In genomic region chr1:165193426-165193825, GRCm38 (mm10) we compare ENCODE assay signal across 9 mouse cellular contexts. TPM values are rescaled to one million over a fixed set of nuclear protein-coding genes. Genes with fewer than 3 reads are reported as not detected.
DNase-seq lines count a peak whose midpoint lies in the region; ATAC-seq and TF ChIP-seq lines count a peak whose summit lies in the region.
"Had no signal": no experiment of that assay in that cellular context is flagged by ENCODE, and none has a peak within 500 bp of the region (broad histone marks: within the 10 kb centered on the region; RNA-seq: fewer than 3 reads in every experiment).

No protein-coding gene starts in this region.

- peak overlapping the region; percentile 67 for H3K4me3 ChIP-seq in lung, embryonic 14.5 days (ENCODE audit: low read depth, low read length)
- H3K4me3 ChIP-seq in embryonic facial prominence, embryonic 13.5 days, result peak overlapping the region; percentile 66
- H3K4me3 ChIP-seq in limb, embryonic 11.5 days (ENCODE audit: low read depth, low read length), result peak overlapping the region; percentile 75
- peak overlapping the region; percentile 55 for H3K4me3 ChIP-seq in olfactory bulb, adult 2 months (ENCODE audit: insufficient read depth, low read depth, low read length)

- WGBS in lung, embryonic 14.5 days, result 6% methylated on average over 7 of the region's 7 CpGs
- 9% methylated on average over 7 of the region's 7 CpGs for WGBS in embryonic facial prominence, embryonic 13.5 days
- 17% methylated on average over 7 of the region's 7 CpGs for WGBS in limb, embryonic 11.5 days
- 54% methylated on average over 7 of the region's 7 CpGs for WGBS in olfactory bulb, adult 2 months

- peak overlapping the region; percentile 80 for H3K27ac ChIP-seq in lung, embryonic 14.5 days (ENCODE audit: low read depth)
- H3K27ac ChIP-seq in embryonic facial prominence, embryonic 13.5 days, result peak overlapping the region; percentile 69
- H3K27ac ChIP-seq in limb, embryonic 11.5 days (replicated peaks; ENCODE audit: low read depth, low read length), result 0 out of 2 replicates have a peak overlapping the region, but pooled peaks have one; percentile 4
- H3K27ac ChIP-seq in olfactory bulb, adult 2 months (ENCODE audit: insufficient read depth, low read depth, low read length), result 0 out of 2 replicates have a peak overlapping the region, but pooled peaks have one; percentile 8

- TF ChIP-seq CTCF in lung, embryonic 14.5 days (IDR thresholded peaks at IDR 0.05; ENCODE audit: low read depth), result no peak
- TF ChIP-seq CTCF in olfactory bulb, adult 2 months (IDR thresholded peaks at IDR 0.05; ENCODE audit: insufficient read depth, low read depth, low read length), result no peak

- peak overlapping the region; percentile 71 for H3K9ac ChIP-seq in lung, embryonic 14.5 days
- peak overlapping the region; percentile 80 for H3K9ac ChIP-seq in embryonic facial prominence, embryonic 13.5 days
- H3K9ac ChIP-seq in limb, embryonic 11.5 days (ENCODE audit: low read length), result peak overlapping the region; percentile 69

- no peak for DNase-seq in lung, embryonic 14.5 days
- DNase-seq in lung, postnatal 36 days, result no peak
- peak; percentile 25 for DNase-seq in limb, embryonic 11.5 days (ENCODE audit: low spot score)
- DNase-seq in right cerebral cortex, postnatal 36 days (ENCODE audit: low spot score in 2 of 2), result no peak
- no peak for DNase-seq in embryo, embryonic 9.5 days (ENCODE audit: extremely low spot score)
- no peak for DNase-seq in left cerebral cortex, adult 18-20 months (ENCODE audit: low spot score in 2 of 2)

- no peak for TF ChIP-seq POLR2A in olfactory bulb, adult 2 months (IDR thresholded peaks at IDR 0.05; ENCODE audit: insufficient read depth, low read depth, low read length)

- H3K27me3 ChIP-seq in lung, embryonic 14.5 days (ENCODE audit: insufficient read depth, low read length), result no peaks in the 10 kb centered on the region
- H3K27me3 ChIP-seq in embryonic facial prominence, embryonic 13.5 days, result no peaks in the 10 kb centered on the region
- H3K27me3 ChIP-seq in limb, embryonic 11.5 days (ENCODE audit: control insufficient read depth, insufficient read depth, low read length), result no peaks in the 10 kb centered on the region

- H3K4me2 ChIP-seq in lung, embryonic 14.5 days, result peak overlapping the region; percentile 90
- peak overlapping the region; percentile 88 for H3K4me2 ChIP-seq in embryonic facial prominence, embryonic 13.5 days
- H3K4me2 ChIP-seq in limb, embryonic 11.5 days (ENCODE audit: low read depth, severe bottlenecking), result peak overlapping the region; percentile 86

- peaks cover 10% of the 10 kb centered on the region for H3K4me1 ChIP-seq in lung, embryonic 14.5 days (ENCODE audit: insufficient read depth)
- peaks cover 17% of the 10 kb centered on the region for H3K4me1 ChIP-seq in embryonic facial prominence, embryonic 13.5 days
- H3K4me1 ChIP-seq in limb, embryonic 11.5 days (ENCODE audit: control insufficient read depth, insufficient read depth, low read length), result 0 out of 2 replicates have a peak, but pooled peaks cover 3% of the 10 kb centered on the region
- H3K4me1 ChIP-seq in olfactory bulb, adult 2 months (ENCODE audit: control insufficient read depth, insufficient read depth, low read length), result peaks cover 20% of the 10 kb centered on the region

- no peaks in the 10 kb centered on the region for H3K9me3 ChIP-seq in lung, embryonic 14.5 days (ENCODE audit: low read depth, low read length)
- H3K9me3 ChIP-seq in embryonic facial prominence, embryonic 13.5 days, result no peaks in the 10 kb centered on the region
- no peaks in the 10 kb centered on the region for H3K9me3 ChIP-seq in limb, embryonic 11.5 days (ENCODE audit: control insufficient read depth, low read length)

- no peak for ATAC-seq in lung, embryonic 14.5 days (ENCODE audit: insufficient read depth)
- no peak for ATAC-seq in embryonic facial prominence, embryonic 13.5 days (ENCODE audit: insufficient number of reproducible peaks, insufficient read depth, low FRiP score, low TSS enrichment, low read depth)
- no peak for ATAC-seq in limb, embryonic 11.5 days (ENCODE audit: insufficient number of reproducible peaks, low FRiP score, low TSS enrichment, low read depth)

- no peaks in the 10 kb centered on the region for H3K36me3 ChIP-seq in lung, embryonic 14.5 days (ENCODE audit: insufficient read depth)
- H3K36me3 ChIP-seq in embryonic facial prominence, embryonic 13.5 days, result no peaks in the 10 kb centered on the region
- no peaks in the 10 kb centered on the region for H3K36me3 ChIP-seq in limb, embryonic 11.5 days (ENCODE audit: control insufficient read depth, insufficient read depth, low read length)

RNA-seq across cellular contexts. Expression of gene Sft2d2, which starts 0.8 kb away (rescaled TPM):
- 19.3 and 20.1 TPM in 2 replicates for polyA plus RNA-seq in lung, embryonic 14.5 days (2014; fragmentation: Nextera tagmentation; extraction: Ambion mirVana)
- polyA plus RNA-seq in embryonic facial prominence, embryonic 13.5 days (2015; fragmentation: Nextera tagmentation; extraction: Ambion mirVana), result 11.3 and 15.9 TPM in 2 replicates
- polyA plus RNA-seq in limb, embryonic 11.5 days (2014; fragmentation: Nextera tagmentation; extraction: Ambion mirVana), result 17.1 and 17.4 TPM in 2 replicates
- polyA plus RNA-seq in olfactory bulb, adult 2 months (2012; ENCODE audit: insufficient read depth, insufficient read length, low replicate concordance, missing spikeins), result not detected in 2 replicates
- total RNA-seq in left cerebral cortex, adult 18-20 months (2021), result 10 to 100 TPM; 16.4 to 17.1 TPM

RNA-seq across cellular contexts. Expression of gene Tbx19, which starts 32.9 kb away (rescaled TPM):
- polyA plus RNA-seq in lung, embryonic 14.5 days (2014; fragmentation: Nextera tagmentation; extraction: Ambion mirVana), result not detected in 2 replicates
- polyA plus RNA-seq in embryonic facial prominence, embryonic 13.5 days (2015; fragmentation: Nextera tagmentation; extraction: Ambion mirVana), result not detected in 2 replicates
- polyA plus RNA-seq in limb, embryonic 11.5 days (2014; fragmentation: Nextera tagmentation; extraction: Ambion mirVana), result 0.05 TPM in 1 of 2 replicates, not detected in the other
- polyA plus RNA-seq in olfactory bulb, adult 2 months (2012; ENCODE audit: insufficient read depth, insufficient read length, low replicate concordance, missing spikeins), result not detected in 2 replicates
- total RNA-seq in left cerebral cortex, adult 18-20 months (2021), result not detected
- total RNA-seq: neutrophil, adult 5-6 weeks had no signal

RNA-seq across cellular contexts. Expression of gene Tiprl, which starts 43.4 kb away (rescaled TPM):
- polyA plus RNA-seq in lung, embryonic 14.5 days (2014; fragmentation: Nextera tagmentation; extraction: Ambion mirVana), result 88.3 and 90.9 TPM in 2 replicates
- 112 TPM in 2 replicates for polyA plus RNA-seq in embryonic facial prominence, embryonic 13.5 days (2015; fragmentation: Nextera tagmentation; extraction: Ambion mirVana)
- polyA plus RNA-seq in limb, embryonic 11.5 days (2014; fragmentation: Nextera tagmentation; extraction: Ambion mirVana), result 100 TPM in 2 replicates
- polyA plus RNA-seq in olfactory bulb, adult 2 months (2012; ENCODE audit: insufficient read depth, insufficient read length, low replicate concordance, missing spikeins), result not detected in 2 replicates
- 10 to 100 TPM; 52.9 to 64.1 TPM for total RNA-seq in left cerebral cortex, adult 18-20 months (2021)

Comparison
In these comparisons a context has a peak if more than half of its experiments do, and no peak if none do; other contexts are left out.
1. H3K27ac ChIP-seq: peak in every context shown above with its lines; median percentile 80 in lung, embryonic 14.5 days; 69 in embryonic facial prominence, embryonic 13.5 days; 8 in olfactory bulb, adult 2 months; 4 in limb, embryonic 11.5 days.